Mouse (Mus musculus): ENCODE measurements around the gene Nppb. TPM values are rescaled to one million over a fixed set of nuclear protein-coding genes. Genes with fewer than 3 reads are reported as not detected.

Nppb gene
- total RNA-seq, 2 experiments from 2014 or later, result 169 to 448 TPM

DNA sequence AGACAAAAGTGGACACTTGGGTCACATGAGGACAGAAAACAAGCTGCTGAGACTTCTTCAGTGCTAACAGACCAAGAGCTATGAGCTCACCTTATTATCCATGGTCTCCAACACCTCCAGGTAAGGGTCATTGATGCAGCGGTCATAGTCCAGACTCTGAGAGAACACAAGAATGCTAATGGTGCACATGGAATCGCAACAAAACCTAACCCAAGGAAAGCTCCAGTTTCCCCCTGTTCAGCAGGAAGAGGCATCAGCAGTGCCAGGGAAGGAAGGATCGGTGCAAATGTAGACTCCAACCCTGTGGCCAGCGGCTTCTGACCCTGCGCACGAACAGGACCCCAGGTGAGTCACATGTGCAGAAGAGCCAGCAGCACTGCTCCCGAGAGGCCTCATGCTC lies 43.7 kb downstream of the Nppb start:
- intact Hi-C loops (cut with DNase I), result no loop called here
- no peak for DNase-seq (ENCODE audit: low spot score)

DNA sequence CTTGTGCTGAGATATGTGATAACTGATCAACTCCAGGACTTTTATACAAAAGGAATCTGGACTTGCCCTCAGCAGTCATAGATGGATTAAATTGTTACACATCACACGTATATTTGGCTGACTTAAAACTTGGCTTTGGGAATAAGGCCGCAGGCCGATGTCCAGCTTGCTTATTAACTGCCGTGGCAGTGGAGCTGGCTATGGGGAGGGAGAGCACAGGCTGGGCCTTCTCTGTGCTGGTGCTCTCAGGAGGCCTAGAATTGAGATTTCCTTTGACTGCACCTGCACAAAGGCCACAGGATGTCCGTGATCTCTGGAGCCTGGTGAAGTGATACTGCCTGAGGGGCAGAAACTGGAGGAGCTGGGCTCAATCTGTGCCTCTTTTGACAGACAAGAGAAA lies 44.9 kb downstream of the Nppb start:
- no peak for DNase-seq (ENCODE audit: low spot score)

DNA sequence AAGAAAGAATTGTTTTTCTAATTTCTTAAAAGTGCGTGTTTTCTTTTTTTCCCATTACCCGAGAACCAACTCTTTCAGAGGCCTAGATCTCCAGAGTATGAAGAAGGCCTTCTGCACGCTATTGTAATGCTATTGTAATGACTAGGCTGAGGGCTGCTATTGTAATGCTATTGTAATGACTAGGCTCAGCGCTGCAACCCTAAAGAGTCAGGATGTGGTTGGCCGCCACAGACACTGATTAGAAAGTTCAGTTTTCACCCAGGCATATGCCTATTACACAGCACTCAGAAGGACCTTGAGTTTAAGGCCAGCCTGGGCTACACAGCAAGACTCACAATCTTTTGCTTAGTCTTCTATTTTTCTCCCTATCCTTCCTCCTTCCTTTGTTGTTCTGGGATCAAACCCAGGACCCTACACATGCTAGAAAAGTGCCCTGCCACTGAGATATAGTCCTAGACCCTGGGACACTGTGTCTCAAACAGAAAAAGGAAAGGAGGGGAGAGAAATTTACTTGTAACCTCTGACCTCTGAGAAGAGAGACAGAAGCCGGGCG lies 48.3 kb downstream of the Nppb start:
- no peak for DNase-seq (ENCODE audit: low spot score)
- intact Hi-C loops (cut with DNase I), result no loop called here

More for the DNA sequence above, 44.9 kb downstream of the Nppb start:
- intact Hi-C loops (cut with DNase I), result no loop called here

DNA sequence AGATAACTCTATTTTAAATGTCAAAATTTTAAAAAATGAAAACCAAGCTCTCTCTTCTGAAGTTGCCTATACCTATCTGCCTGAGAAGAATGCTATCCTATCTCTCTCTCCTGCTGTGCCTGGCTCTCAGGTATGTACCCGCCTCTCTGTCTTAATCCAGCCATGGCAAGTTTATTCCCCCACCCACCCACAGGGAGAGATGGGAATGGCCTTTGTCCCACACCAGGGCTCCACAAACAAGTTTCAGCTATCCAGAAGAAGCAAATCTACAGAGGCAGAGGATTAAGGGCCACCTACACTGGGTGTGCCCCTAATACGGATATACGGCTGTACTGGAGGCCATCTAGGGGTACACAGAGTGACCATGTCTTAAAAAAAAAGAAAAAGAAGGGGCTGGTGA lies 49.9 kb downstream of the Nppb start:
- no peak for DNase-seq (ENCODE audit: low spot score)
- intact Hi-C loops (cut with DNase I), result no loop called here

Other genes with a start within 250 kb of the Nppb start
- 1 to 10 TPM; 1.9 to 2.7 TPM for gene Zfp984, start 176.0 kb upstream of the Nppb start, total RNA-seq (2021)
- 10 to 100 TPM; 11.4 to 11.8 TPM for gene Zfp933, start 137.4 kb upstream of the Nppb start, total RNA-seq (2021)
- gene Miip, start 117.0 kb upstream of the Nppb start, total RNA-seq (2021), result 1 to 10 TPM; 6.9 to 8.0 TPM
- gene Fv1, start 116.8 kb upstream of the Nppb start, total RNA-seq (2021), result 10 to 100 TPM; 23.8 to 26.4 TPM
- 100 to 1,000 TPM; 689 to 706 TPM for gene Mfn2, start 81.1 kb upstream of the Nppb start, total RNA-seq (2021)
- gene Plod1, start 49.0 kb upstream of the Nppb start, total RNA-seq (2021), result 10 to 100 TPM; 79.5 to 97.6 TPM
- 10 to 100 TPM; 36.4 to 39.3 TPM for gene 2510039O18Rik, start 44.9 kb upstream of the Nppb start, total RNA-seq (2021)
- gene Nppa, start 14.9 kb downstream of the Nppb start, total RNA-seq (2021), result 1,000 to 10,000 TPM; 2,183 to 2,475 TPM
- gene Clcn6, start 53.0 kb downstream of the Nppb start, total RNA-seq (2021), result 1 to 10 TPM; 8.6 to 8.7 TPM
- gene Mthfr, start 53.3 kb downstream of the Nppb start, total RNA-seq (2021), result 10 to 100 TPM in 1 of 2 experiments, 1 to 10 TPM in 1; 9.7 to 11.3 TPM
- gene Agtrap, start 102.2 kb downstream of the Nppb start, total RNA-seq (2021), result 10 to 100 TPM; 43.0 to 43.5 TPM
- 10 to 100 TPM; 11.9 to 12.8 TPM for gene Mad2l2, start 144.6 kb downstream of the Nppb start, total RNA-seq (2021)
- gene Draxin, start 144.9 kb downstream of the Nppb start, total RNA-seq (2021), result under 1 TPM; 0.05 to 0.11 TPM
- 10 to 100 TPM; 34.5 to 37.5 TPM for gene Fbxo6, start 166.4 kb downstream of the Nppb start, total RNA-seq (2021)
- 10 to 100 TPM; 16.0 to 16.9 TPM for gene Fbxo44, start 174.7 kb downstream of the Nppb start, total RNA-seq (2021)
- under 1 TPM in 1 of 2 experiments, not detected in 1; 0.20 TPM for gene Fbxo2, start 174.8 kb downstream of the Nppb start, total RNA-seq (2021)